Mouse (Mus musculus) c-Kit-positive CD71-positive TER-119-negative erythroid progenitor cells, embryonic 14.5 days (primary cell): Measurements from ENCODE around the gene Pik3ap1.
"Not testable (repeated sequence)": the region's sequence is repeated elsewhere in the genome, so short reads cannot be mapped to it uniquely, and the experiment has no call there.

Experiments
- DNase-seq: peaks from one replicate; pipeline ENCODE4 v3.0.0-alpha.2; 2013; ENCODE audit warnings: low read depth

The Pik3ap1 gene

GRCm38 (mm10) chr19:41332228-41332627, 52.7 kb downstream of the Pik3ap1 start:
- DNase-seq: no peak

- no peak for DNase-seq
Observed at GRCm38 (mm10) chr19:41330401-41330800, 54.5 kb downstream of the Pik3ap1 start.

DNA sequence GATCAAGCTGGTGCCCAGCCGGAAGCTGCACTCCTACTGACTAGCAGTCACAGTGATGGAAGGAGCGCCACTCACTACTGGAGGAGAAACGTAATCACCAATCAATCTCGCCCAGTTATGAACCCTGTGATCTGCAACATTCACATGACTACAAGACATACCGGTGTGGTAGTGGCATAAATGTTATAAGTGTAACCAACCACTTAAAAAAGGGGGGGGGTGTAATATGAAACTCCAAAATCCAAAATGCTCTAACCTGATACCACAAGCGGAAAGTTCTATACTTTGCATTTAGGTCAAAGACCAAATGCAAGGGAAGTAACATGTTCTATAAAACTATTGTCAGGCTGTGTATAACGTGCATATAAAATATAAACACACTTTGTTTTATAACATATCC, 54.9 kb downstream of the Pik3ap1 start:
- no peak for DNase-seq

DNA sequence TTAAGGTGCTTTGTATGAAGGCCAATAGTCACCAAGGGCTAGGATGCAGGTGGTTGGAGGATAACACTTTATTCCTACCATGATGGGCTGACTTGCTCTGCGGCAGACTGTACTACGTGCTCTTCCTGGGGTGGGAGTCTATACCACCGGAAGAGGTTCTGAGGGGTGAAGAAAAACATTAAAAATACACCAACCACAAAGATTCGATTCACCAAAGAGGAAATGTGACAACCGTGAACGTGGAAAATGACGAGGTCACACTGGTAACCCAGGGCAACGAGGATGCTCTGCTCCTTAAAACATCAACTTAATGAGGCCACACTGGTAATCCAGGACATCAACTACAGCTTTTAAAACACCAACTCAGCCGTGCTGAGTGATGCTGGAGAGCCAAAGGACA, 56.2 kb downstream of the Pik3ap1 start:
- no peak for DNase-seq

DNA sequence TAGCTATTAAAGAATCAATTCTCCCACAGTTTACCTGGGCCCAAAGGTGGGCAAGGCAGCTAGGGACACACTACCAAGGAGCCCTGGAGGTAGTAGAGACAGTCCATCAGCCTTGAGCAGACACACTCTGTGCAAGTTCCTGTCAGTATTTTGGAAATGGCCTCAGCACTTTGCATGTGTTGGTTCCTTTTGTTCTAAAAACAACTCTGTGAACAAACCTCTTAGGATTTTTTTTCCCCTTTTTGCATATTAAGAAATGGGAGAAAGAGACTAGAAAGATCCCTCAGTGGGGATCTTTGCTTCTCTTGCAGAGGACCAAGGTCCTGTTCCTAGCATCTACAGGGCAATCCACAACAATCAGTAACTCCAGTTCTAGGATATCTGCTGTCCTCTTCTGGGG, 61.1 kb downstream of the Pik3ap1 start:
- no peak for DNase-seq

GRCm38 (mm10) chr19:41323125-41323524, 61.8 kb downstream of the Pik3ap1 start:
- no peak for DNase-seq

GRCm38 (mm10) chr19:41321149-41321548, 63.8 kb downstream of the Pik3ap1 start:
- no peak for DNase-seq

DNA sequence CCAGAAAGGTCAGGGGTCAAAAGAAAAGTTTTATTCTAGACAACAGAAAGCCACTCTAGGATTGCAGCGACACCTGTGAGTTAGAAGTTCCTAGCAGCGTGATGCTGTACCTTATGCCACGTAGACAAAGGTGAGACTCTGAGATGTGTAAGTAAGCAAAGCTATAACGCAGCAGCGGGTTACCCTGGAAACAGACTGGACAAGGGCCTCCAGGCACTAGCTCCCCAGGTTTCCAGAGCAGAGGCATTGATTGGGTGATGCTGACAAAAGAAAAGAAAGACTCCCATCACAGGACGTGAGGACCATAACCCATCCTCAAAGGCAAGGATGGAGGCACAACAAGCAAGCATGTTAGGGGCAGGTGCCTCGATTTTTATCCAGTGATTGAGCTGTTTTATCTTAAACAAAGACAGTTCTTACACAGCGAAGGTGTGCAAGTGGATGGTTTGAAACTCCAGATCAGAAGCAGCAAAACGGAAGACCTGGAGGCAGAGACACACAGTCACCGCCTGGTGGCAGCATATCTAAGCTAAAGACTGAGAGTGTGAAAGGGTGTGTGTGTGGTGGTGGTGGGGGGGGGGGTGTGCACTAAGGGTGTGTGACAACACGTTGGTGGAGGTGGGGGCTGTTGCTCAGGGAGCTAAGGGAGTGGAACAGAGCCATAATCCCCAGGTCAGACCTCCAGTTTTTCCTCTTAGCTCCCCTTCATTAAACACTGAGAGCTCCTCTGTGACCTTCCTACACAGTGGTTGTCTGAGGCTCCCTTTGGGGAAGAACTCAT, 67.4 kb downstream of the Pik3ap1 start:
- DNase-seq: peak; percentile 40

DNA sequence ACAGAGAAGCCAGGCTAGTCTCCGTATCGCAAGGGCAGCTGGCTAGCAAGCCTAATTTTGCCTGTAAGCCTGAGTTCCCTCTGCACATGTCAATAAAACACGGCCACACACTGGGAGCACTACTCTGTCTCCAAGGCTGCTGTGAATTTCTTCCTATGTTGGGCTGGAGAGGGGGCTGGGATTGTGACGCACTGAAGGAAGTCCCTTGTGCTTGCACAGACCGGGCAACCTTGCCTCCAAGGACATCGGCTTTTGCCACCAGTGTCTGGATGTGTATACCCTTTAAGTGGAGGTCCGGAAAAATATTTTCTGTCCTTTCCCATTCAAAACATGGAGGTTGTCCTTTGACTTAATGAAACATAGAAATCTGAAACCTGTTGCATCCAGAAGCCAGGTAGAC, 70.2 kb downstream of the Pik3ap1 start:
- DNase-seq: no peak

GRCm38 (mm10) chr19:41313663-41314062, 71.2 kb downstream of the Pik3ap1 start:
- DNase-seq: peak; percentile 39

GRCm38 (mm10) chr19:41312587-41312986, 72.3 kb downstream of the Pik3ap1 start:
- DNase-seq: not testable (repeated sequence)

GRCm38 (mm10) chr19:41312027-41312426, 72.9 kb downstream of the Pik3ap1 start:
- no peak for DNase-seq

DNA sequence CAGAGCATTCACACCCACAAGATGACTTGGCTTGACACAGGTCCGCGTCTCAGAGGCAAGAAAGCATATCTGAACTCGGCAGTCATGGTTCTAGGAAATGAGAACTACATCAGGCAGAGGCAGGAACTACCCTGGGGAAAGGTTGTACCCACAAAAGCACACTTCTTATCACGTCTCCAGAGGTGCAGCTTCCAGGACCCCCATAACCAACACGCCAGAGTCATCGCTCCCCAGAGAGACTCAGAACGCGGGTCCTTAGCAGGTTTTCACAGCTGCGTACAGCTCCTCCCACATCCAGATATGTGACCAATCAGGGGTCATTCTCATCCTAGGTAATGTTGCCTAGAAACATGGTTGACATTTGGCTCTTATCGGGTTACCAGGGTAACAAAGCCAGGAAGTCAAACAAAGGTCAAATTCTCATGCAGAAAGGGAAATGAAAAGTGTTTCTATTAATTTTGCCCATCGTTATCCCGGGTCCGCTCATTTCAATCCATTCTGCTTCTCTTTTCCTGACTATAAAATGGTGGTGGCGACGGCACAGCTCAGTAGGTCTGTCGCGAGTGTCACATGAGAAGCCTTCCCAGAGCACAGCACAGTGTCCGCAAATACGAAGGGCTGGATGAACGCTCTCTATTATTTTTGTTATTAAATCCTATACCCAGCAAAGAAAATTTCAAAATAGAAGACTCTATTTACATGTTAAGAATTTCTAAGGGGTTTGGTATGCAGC, 73.8 kb downstream of the Pik3ap1 start:
- peak; percentile 66 for DNase-seq

- no peak for DNase-seq
Observed at GRCm38 (mm10) chr19:41303933-41304332, 81.0 kb downstream of the Pik3ap1 start.

DNA sequence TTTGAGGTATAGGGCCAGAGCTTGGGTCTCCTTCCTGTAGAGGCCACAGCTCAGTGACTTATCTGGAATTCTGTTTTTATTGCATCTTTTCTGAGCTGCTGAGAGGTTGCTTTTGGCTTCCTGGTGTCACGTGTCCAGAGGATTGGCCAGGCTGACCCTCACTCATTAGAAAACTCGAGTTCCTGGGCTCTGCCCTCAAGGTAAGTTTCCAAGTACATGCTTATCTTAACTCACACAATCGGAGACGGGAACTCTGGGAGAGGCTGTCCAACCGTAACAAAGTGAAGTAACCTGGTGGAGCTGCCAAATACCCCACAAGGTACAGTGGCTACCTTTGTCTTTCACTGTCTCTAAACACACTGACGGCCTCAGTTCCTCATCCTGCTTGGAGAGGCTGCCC, 81.5 kb downstream of the Pik3ap1 start:
- no peak for DNase-seq

DNA sequence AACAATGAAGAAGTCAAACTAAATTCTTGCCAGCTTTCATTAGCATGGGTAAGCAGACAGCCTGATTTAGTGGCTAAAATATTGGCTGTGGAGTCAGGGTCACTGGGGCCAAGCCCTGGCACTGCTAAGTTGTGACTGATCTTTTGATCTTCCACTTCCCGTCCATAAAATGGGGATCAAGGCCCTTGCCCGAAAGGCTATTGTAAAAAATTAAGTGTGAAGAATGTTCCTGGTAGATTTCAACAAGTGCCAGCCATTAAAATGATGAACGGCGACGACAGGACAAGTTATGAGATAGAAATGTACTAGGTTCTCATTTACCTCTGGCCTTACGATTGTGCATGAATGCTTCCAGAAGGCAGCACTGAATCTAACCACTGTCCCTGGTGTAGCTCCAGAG, 83.0 kb downstream of the Pik3ap1 start:
- no peak for DNase-seq

DNA sequence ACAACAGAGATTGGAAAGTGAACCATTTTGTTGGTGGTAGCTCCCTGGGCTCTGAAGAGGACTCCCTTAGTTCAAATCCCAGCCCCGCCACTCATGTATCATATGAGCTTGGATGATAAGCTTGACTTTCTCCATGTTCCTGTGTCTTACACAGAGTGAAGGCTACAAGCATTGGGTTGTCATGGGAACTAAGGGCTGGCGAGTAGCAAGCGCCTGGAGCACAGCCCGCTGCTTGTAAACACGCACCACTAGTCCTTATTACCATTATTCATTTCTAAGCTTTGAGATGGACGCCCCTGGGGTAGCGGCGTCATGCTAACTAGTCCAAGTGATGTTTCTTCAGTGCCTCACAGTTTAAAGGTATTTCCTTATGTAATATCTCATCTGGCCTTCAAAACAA, 85.5 kb downstream of the Pik3ap1 start:
- DNase-seq: no peak

DNA sequence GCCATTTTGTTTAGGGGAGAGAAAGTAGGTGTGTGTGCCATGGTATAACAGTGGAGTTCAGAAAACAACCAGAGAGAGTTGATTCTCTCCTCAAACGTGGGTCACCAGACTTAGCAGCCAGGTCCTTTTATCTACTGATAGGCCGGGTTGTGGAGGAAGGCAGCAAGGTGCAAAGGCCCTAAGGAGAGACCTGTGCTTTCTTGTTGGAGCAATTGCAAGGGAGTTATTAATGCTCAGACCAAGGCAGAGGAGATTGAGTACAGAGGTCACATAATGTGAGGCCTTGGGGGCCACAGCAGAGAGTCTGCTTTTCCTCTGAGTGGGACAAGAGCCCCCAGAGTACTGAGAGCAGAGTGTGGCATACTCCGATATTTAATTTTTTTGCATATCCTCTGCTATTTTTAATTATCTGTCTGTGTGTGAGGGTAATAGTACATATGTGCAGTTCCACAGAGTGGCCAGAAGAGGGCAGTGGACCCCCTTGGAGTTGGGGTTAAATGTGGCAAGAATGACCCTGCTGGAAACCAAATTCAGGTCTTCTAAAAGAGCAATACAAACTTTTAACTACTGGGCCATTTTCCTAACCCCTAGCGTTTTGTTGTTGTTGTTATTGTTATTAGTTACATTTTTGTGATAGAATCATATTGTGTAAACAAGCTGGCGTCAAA, 93.8 kb downstream of the Pik3ap1 start:
- peak; percentile 25 for DNase-seq

DNA sequence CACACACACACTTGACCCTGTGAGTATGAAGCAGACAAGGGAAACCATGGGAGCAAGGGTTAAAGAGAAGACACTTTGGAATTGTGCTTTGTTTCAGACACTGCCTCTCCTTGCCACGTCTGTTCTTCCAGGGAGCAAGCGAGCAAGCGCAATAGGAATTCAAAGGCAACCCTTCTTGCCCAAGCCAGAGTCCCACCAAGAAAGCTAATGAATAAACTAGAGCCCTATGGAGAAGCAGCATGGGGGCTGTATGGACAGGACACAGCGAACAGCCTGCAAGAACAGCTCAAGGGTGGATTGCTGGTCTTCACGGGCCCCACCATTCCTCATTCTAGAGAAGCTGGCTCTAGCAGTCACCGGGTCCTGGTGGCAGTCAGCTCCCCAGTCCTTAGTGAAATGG, 96.3 kb downstream of the Pik3ap1 start:
- no peak for DNase-seq

DNA sequence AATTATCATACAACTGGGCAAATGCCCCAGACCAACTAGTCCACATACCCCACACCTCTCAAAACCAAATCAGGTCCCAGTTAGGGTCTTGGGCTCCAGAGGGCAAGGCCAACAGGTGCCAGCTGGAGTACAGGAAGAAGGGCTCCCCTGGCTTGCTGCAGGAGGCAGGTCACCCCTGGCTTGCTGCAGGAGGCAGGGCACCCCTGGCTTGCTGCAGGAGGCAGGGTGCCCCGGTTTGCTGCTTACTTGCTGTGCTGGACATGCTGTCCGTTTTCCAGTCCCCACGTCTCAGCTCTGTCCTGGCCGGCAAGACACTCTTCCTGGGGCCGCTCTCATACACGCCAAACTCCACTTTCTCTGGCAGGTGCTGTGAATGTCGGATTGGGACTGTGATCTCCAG, 97.7 kb downstream of the Pik3ap1 start:
- DNase-seq: no peak

- DNase-seq: no peak
Observed at GRCm38 (mm10) chr19:41284515-41284914, 100.4 kb downstream of the Pik3ap1 start.

GRCm38 (mm10) chr19:41282718-41283117, 102.2 kb downstream of the Pik3ap1 start:
- DNase-seq: no peak

DNA sequence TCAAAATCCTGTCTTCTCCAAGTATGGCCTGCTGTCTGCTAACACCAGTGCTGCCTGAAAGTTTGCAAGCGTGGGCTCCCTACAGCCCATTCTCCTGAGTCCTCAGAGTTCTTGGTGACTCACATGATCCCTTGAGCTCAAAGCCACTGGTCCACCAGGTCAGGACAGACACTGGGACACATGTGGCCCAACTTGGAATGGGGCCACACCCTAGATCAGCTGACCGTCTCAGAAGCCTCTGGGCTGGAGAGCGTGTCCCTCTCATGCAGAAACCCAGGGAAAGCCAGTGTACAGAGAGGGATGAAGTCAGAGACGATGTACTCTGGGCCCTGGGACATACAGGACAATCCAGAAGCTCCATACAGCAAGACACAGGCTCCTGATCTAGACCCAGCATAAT, 102.7 kb downstream of the Pik3ap1 start:
- no peak for DNase-seq
